Mouse (Mus musculus): Measurements from ENCODE around the gene Pgm5.

Gene Pgm5

DNA sequence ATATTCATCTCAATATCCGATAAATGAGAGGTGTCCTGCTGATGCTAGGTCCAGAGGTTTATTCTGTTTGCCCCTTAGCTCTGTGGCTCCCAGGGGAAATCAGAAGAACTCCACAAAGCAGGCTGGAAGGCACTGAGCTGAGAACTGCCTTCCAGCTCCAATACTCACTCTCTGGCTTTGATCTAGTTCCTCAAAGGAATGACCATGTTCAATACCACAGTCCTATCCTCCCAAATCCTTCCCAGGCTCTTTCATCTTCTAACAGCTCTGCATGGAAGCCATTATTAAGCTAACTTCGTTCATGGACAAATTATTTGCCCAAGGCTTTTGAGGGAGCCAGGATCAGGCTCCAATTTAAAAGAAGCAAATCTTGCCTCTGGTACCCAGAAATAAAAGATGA lies 210.1 kb downstream of the Pgm5 start:
- no peak for DNase-seq

DNA sequence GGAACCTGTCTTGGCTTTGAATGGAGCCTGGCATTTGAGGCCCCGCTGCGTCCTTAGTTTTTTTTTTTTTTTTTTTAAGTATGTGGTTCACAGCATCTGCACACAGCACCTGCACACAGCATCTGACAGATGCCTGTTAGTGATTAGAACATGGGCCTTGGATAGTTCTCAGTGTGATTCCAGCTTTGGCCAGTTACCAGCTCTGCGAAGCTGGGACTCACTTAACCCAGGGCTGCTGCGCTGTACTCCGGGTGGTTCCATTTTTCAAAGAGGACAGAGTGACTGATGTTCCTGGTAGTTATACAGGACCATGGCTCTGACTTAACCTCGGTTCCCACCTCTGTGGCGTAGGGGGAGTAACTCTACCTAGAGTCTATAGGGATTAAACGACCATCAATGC lies 211.2 kb downstream of the Pgm5 start:
- DNase-seq: no peak

DNA sequence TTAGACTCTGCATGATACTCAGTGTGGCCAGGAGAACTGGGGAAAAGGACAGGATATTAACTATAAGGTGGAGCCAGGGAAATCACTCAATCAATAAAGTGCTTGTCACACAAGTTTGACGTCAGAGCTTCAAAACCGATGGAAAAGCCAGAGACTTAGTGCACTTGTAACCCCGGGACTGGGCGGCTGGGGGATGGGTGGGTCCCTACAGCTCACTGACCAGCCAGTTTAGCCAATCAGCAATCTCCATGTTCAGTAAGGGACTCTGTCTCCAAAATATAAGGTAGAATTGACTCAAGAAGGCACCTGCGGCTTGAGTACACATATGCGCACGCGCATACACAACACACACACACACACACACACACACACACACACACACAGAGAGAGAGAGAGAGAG lies 213.6 kb downstream of the Pgm5 start:
- no peak for DNase-seq

DNA sequence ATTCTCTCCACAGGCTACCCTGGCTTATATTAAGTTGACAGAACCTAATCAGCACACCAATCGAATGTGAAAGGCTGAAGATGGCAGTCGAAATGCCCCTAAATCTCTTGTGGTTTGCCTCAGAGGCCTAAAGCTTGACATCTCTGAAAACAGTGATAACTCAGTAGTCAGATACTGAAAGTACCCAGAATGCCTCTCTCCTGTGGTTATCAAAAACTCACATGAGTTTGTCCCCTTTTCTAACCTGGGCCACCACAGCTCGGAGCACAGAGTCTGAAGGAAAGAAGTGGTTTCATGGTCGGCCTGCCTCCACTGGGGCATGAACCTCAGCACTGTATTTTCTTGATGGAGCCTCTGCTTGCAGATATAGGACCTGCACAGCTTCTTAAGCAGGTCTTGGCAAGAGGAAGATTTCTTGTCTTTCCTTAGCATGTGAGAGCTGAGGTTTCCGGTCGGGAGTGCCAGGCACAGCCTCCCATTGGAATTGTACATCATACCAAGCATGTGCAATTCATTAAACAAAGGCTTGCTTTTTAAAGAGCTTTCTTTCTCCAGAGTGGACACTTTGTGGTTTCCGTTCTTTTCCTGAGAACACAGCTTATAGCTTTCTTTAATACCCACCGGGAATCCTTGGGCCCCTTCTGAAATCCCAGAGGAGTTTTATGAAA lies 215.4 kb downstream of the Pgm5 start:
- no peak for DNase-seq

DNA sequence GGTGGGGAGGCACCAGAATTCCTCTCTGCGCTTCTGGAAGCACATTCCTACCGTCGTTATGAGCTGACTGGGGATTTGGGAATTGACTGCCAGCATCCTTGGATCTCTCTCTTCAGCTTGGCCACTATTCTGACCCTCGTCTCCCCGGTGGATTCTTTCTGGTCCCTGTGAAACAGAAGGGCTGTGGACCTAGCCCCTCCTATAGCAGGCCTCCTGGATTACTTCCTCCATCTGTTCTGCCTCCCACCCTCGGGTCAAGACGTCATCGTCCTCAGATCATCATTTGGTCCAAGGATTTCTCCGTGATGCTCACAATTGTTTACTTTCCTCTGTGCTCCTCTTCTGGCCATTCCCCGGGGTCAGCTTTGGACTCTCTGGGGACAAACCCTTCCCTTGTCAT lies 216.7 kb downstream of the Pgm5 start:
- DNase-seq: no peak

DNA sequence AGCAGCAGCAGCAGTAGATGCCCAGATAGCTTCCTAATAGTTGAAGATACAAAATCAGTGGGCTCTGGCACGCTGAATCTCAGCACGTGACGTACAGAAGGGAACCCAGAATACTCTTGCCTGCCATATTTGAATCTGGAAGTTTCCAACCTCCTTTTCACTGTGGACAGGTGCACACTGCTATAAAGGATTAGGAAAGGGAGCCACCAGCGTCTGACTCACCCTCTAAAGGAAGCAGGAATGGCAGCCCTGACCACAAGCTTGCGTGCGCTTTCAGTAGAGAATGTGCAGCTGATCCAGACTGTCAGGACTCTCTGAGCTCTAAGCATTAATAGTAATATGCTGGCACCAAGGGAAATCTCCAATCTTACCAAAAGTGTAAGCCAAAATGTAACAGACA lies 220.7 kb downstream of the Pgm5 start:
- no peak for DNase-seq

DNA sequence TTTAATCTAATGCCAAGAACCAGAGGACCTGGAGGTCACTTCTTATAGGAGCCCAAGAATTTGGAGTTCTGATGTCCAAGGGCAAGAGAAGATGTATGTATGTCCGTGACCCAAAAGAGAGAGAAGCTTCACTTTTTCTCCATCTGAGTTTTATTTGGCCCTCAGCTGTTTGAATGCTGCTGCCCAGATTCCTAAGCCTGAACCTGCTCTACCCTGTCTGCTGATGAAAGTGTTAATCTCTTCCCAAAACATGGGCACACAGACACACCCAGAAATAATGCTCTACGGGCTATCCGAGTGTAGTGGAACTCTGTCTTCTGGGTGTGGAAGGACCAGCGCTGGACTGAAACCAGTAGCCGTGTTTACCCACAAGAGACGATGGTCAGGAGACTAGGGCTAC lies 223.7 kb downstream of the Pgm5 start:
- DNase-seq: no peak

DNA sequence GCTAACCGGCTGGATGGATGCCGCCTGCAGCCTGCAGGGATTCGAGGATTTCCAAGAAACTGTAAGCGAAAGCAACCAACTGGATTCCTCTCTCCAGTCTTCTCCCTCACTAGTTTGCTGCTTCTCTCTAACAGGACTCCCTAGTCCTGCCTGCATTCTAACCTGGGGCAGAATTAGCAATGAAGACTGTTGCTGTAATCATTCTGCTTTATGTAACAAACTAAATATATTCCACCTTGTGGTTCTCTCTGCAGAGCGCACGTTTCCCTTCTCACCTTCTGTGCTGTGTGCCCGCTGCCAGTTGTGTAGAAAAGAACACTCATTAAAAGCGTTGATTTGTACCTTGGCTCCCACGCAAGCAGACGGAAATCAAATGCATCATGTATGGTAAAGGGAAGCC lies 225.0 kb downstream of the Pgm5 start:
- DNase-seq: no peak

DNA sequence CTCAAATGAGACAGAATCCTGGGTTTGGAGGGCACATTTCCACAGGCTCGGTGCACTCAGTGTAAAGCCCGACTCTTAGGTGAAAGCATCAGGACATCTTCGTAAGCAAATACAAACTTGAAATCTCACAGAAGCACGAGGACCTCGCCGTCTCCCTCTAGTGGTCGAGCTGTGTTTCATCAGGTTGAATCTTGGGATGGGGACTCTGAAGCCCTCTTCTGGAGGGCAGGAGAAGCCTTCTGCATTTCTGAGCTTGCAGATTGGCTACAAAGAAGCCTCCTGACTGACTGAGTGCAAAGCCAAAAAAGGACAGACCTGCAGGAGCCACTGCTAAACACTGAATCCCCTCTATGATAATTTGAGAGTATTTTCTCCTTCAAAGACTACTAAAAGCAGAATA lies 227.1 kb downstream of the Pgm5 start:
- DNase-seq: peak; percentile 74
